Mouse (Mus musculus) right cerebral cortex, adult 18-20 months (tissue): ENCODE data around the gene S100a10.
A peak's percentile ranks its signal among the peaks of the same experiment; 100 is the strongest.
"Not testable (repeated sequence)": the region's sequence is repeated elsewhere in the genome, so short reads cannot be mapped to it uniquely, and the experiment has no call there.

Experiments
- DNase-seq: peaks from one replicate; pipeline ENCODE4 v3.0.0; 2022; ENCODE audit warnings: mixed read lengths

S100a10 gene

GRCm38 (mm10) chr3:93554981-93555877 is at the start of gene S100a10:
S100a10 (plus strand) TSS chr3:93555080.
- peak; percentile 26 for DNase-seq

- no peak for DNase-seq
Observed at GRCm38 (mm10) chr3:93505960-93506863, 48.7 kb upstream of the S100a10 start.

- DNase-seq = no peak
Observed at GRCm38 (mm10) chr3:93506881-93507325, 48.0 kb upstream of the S100a10 start.

GRCm38 (mm10) chr3:93509301-93509700 is 45.6 kb upstream of the S100a10 start:
- no peak for DNase-seq

GRCm38 (mm10) chr3:93511036-93511435 is 43.8 kb upstream of the S100a10 start:
- no peak for DNase-seq

GRCm38 (mm10) chr3:93511801-93512200 is 43.1 kb upstream of the S100a10 start:
- no peak for DNase-seq

- no peak for DNase-seq
Observed at GRCm38 (mm10) chr3:93512386-93513101, 42.3 kb upstream of the S100a10 start.

- no peak for DNase-seq
Observed at GRCm38 (mm10) chr3:93514628-93515027, 40.3 kb upstream of the S100a10 start.

- no peak for DNase-seq
Observed at GRCm38 (mm10) chr3:93517343-93517742, 37.5 kb upstream of the S100a10 start.

- DNase-seq = no peak
Observed at GRCm38 (mm10) chr3:93519856-93520329, 35.0 kb upstream of the S100a10 start.

GRCm38 (mm10) chr3:93520330-93521193 is 34.3 kb upstream of the S100a10 start, which contains the start of gene S100a11:
S100a11 (plus strand) TSS chr3:93520488.
- no peak for DNase-seq

- no peak for DNase-seq
Observed at GRCm38 (mm10) chr3:93521462-93522057, 33.3 kb upstream of the S100a10 start.

GRCm38 (mm10) chr3:93522611-93523010 is 32.3 kb upstream of the S100a10 start:
- DNase-seq = peak; percentile 65

GRCm38 (mm10) chr3:93527300-93527699 is 27.6 kb upstream of the S100a10 start:
- no peak for DNase-seq

- no peak for DNase-seq
Observed at GRCm38 (mm10) chr3:93528807-93529206, 26.1 kb upstream of the S100a10 start.

- no peak for DNase-seq
Observed at GRCm38 (mm10) chr3:93537068-93537576, 17.8 kb upstream of the S100a10 start.

GRCm38 (mm10) chr3:93538486-93538885 is 16.4 kb upstream of the S100a10 start:
- no peak for DNase-seq

GRCm38 (mm10) chr3:93541501-93541900 is 13.4 kb upstream of the S100a10 start:
- DNase-seq = no peak

- not testable (repeated sequence) for DNase-seq
Observed at GRCm38 (mm10) chr3:93544170-93544569, 10.7 kb upstream of the S100a10 start.

GRCm38 (mm10) chr3:93547099-93547648 is 7.7 kb upstream of the S100a10 start:
- peak; percentile 72 for DNase-seq
